Mouse (Mus musculus) lung, postnatal 25 days (tissue): ENCODE data around the gene Polr3h.
"Not testable (repeated sequence)": the region's sequence is repeated elsewhere in the genome, so short reads cannot be mapped to it uniquely, and the experiment has no call there.

Source experiments
- DNase-seq: peaks from one replicate; pipeline ENCODE4 v3.0.0; 2022; ENCODE audit warnings: low spot score

The Polr3h gene

DNA sequence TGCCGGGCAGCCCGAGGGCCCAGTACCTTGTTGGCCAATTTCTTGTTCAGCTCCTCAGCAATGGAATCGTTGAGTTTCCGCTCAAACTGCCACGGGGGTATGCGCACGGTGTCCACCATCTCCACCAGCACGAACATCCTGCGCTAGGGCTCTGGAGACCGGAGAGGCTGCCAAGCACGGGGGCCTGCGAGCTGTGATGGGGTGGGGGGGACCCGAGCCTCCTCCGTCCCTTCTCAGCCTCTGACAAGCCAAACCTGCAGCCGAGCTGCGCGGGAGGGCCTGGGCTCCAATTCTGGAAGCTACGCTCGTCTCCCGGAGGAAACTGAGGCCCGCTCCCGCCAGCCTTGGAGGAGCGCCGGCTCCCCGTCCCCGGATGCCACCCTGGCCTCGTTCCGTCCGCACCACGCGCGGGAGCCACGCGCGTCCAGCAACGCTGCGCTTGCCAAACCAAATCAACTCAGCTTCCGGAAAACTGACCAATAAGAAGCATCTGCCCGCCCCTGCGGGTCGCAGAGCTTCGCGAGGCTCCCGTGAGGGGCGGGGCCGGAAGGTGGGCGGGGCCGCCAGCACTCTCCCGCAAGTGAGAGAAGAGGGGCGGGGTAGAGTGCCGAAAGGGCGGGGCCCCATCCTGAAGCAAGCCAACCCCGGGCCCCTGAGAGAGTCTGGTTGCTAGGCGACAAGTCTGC, at the start of gene Polr3h:
Polr3h (minus strand) TSS at position 481 of the 686 bp plus-strand sequence.
- DNase-seq, result peak; percentile 95

DNA sequence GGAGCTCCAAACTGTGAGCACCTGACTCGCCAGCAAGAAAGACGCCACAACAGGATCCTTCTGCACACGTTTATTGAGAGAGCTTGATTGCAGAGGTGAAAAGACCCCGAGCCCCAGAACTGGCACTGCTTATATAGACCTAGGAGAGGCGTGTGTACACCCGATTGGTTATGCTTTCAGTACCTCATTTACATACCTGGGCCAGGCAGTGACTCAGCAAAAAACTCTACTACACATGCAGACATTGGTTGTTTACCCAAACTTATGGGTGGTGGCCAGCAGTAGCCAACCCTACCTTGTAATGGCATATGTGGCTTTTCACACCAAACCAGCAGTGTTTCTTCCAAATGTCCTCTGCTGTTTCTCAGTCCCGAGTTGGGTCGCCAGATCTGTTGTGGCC, 49.1 kb upstream of the Polr3h start:
- DNase-seq, result not testable (repeated sequence)

- DNase-seq, result not testable (repeated sequence)
These were observed 44.5 kb upstream of the Polr3h start for GRCm38 (mm10) chr15:81970498-81970897.

- not testable (repeated sequence) for DNase-seq
These were observed 43.6 kb upstream of the Polr3h start for GRCm38 (mm10) chr15:81969635-81970034.

DNA sequence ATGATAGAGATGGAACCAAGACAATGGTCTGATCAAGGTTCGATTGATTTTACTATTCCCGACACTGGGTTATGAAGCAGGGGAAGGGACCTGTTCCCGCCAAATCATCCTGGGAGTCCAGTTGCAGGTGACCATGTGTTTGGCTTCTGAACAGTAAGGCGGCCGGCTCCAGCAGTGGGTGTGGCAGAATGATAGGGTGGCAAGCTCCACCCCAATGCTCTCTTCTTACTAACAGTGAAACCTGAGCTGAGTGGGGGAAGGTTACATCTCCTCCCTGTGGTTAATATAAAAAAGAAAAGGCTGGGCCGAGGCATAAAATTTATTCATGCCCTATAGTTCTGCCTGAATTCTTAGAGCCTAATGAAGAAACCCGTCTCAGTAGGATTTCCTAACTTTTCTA, 43.1 kb upstream of the Polr3h start:
- DNase-seq, result peak; percentile 16

GRCm38 (mm10) chr15:81968447-81968846, 42.4 kb upstream of the Polr3h start:
- DNase-seq, result no peak

- DNase-seq, result no peak
These were observed 41.8 kb upstream of the Polr3h start for GRCm38 (mm10) chr15:81967821-81968220.

DNA sequence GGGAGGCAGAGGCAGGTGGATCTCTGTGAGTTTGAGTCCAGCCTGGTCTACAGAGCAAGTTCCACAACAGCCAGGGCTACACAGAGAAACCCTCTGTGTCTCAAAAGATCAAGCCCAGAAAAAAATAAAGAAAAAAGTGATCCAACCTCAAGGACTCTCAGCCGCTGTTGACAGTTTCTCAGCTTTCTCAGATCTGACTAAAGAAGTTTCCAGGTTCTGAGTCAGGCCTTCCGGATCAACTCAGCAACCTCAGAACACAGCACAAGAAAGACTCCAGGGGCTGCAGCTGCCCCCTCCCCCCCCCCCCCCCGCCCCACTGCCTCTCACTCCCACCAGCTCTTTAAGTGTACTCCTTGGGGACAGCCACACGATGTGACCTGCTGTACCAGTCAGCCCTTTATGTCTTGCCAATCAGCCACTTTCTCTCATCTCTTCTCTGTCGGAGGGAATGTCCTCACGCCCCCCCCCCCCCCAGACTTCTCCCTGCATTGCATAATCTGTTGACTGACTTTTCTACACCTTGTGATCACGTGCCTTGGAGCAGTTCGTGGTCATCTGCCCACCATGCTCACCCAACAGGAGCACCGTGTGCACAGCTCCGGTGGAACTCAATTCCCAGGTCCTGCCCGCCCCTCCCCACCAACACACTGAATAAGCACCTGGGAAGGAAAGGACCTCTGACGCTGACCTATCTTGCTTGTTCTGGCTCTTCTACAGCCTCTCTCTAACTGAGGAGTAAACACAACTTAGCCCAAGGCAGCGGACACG, 40.2 kb upstream of the Polr3h start:
- no peak for DNase-seq

DNA sequence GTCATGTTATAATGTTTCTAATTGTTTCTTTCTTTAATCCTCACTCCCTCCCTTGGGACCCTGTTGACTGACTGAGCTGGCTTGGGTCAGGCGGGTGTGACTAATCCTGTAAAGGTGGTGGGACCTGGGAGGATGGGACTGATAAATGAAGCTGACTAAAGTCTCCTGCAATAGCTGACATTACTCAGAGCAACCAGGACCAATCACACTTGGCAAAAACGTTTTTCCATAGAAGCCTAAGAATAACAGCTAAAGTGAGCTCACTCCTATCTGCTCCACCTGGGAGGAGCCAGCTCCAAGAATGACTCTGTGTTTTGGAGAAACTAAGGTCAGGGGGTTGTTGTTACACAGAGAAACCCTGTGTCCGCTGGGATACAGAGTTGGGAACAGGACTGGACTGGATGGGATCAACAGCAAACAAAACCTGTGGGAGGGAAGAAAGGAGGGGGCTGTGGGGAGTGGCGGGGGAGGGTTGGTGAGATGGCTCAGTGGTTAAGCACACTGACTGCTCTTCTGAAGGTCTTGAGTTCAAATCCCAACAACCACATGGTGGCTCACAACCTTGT, 39.0 kb upstream of the Polr3h start:
- DNase-seq, result no peak

GRCm38 (mm10) chr15:81964262-81964661, 38.2 kb upstream of the Polr3h start:
- no peak for DNase-seq

GRCm38 (mm10) chr15:81961078-81961451, 35.0 kb upstream of the Polr3h start:
- DNase-seq, result no peak

GRCm38 (mm10) chr15:81960171-81961077, 34.4 kb upstream of the Polr3h start, which contains the start of gene Pmm1:
Gene Pmm1 (minus strand): TSS chr15:81960930.
- peak; percentile 99 for DNase-seq

GRCm38 (mm10) chr15:81958906-81959305, 32.9 kb upstream of the Polr3h start:
- no peak for DNase-seq

- DNase-seq, result no peak
These were observed 31.6 kb upstream of the Polr3h start for GRCm38 (mm10) chr15:81957598-81957997.

GRCm38 (mm10) chr15:81956457-81956856, 30.4 kb upstream of the Polr3h start:
- DNase-seq, result peak; percentile 34

DNA sequence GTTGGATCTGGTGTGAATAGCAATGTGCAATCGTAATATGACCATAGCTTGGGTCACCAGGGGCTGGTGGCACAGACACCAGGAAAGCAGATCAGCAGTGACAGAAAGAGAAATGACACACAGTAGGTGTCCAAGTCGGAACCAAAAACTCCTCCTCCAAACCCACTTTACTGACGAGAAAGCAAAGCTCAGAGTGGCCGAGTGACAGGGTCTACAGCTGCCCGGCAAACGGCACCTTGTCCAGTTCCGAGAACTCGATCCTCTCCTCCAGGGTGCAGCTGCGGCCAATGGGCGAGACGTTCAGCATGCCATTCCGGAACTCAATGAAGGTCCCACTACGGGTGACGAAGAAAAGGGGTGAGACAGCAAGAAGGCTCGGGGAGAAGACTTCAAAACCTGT, 29.4 kb upstream of the Polr3h start:
- DNase-seq, result no peak

DNA sequence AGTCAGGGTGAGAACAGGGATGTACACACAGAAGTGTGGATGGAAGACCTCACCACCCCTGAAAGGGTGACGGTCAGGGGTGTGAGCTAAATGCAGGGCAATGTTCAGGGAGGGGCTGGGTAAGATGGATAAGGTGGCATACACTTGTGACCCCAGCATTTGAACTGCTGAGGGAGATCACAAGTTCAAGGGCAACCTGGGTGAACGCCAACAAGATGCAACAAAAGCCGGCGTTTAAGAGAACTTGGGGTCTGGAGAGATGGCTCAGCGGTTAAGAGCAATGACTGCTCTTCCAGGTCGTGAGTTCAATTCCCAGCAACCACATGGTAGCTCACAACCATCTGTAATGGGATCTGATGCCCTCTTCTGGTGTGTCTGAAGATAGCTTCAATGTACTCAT, 28.7 kb upstream of the Polr3h start:
- DNase-seq, result no peak

DNA sequence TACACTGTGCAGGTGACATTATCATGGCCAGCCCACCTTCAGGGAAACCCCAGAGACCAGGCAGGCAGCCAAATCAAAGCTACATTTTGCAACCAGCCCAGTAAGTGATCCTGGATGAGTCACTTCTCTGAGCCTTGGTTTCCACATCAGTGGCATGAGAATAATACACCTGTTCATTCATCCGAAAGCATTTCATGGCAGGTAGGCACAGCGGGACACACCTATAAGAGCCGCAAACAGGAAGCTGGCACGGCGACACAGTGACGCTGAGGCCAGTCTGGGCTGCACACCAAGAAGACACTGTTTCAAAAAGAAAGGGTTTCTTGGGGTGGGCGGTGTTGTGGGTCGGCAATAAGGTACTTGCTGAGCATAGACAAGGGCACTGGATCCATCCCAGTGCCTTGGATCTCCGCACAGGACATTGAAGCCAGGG, 28.1 kb upstream of the Polr3h start:
- DNase-seq, result no peak

DNA sequence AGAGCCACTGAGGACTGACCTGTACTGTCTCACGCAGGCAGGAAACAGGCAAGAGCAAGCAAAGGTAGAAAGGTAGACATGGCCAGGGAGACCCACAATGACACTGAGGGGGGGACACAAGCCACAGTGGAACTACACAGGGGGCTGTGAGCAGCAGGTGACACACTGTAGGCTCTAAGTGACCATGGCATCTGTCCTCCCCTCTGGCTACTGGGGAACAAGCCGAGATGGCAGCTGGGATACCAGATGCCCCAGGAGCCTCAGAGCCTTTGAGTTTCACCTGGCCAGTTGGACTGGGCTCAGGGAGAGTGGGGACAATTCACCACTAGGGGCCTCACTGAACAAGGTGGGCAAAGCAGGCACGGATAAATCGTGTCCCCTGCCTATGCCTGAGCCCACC, 26.3 kb upstream of the Polr3h start:
- no peak for DNase-seq

DNA sequence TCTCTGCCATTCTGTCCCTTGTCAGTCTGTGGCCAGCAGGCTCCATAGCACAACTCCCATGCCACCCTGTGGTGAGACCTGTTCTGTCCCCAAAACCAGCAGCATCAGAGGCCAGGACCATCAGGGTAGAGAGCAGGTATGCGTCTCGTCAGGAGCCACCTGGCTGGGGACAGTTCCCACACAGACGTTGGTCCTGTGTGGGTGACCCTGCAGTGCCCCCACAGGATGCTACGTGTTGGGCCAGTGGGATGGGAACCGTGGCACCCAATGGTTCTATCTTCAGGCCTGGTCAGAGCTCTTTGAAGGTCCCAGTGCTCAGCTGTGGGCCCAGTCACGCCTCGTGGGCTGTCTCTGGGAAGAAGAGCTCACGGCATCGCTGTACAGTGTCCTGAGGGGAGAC, 25.1 kb upstream of the Polr3h start:
- no peak for DNase-seq

GRCm38 (mm10) chr15:81950716-81951115, 24.7 kb upstream of the Polr3h start:
- DNase-seq, result no peak
